Mouse (Mus musculus) heart, postnatal 0 days (tissue): ENCODE data around the gene Arhgef17. TPM values are rescaled to one million over a fixed set of nuclear protein-coding genes. Genes with fewer than 3 reads are reported as not detected.

ENCODE experiments used
- ATAC-seq: fragments of 200-750 bp; cut with Nextera tagmentation; 2 replicates; pipeline ENCODE4 v1.8.0; 2017; ENCODE audit warnings: low read depth, moderate number of reproducible peaks, moderate library complexity; ENCODE audit not compliant: insufficient read depth
- DNase-seq: peaks from one replicate; pipeline ENCODE4 v3.0.0-alpha.2; 2016; ENCODE audit warnings: low spot score
- H3K27ac ChIP-seq: fragments of 300-500 bp; sonication (generic); 2 replicates; pipeline ENCODE4 v1.5.1; 2014; ENCODE audit warnings: low read depth, mild to moderate bottlenecking
- H3K27me3 ChIP-seq: fragments of 300-500 bp; sonication (generic); 2 replicates; pipeline ENCODE4 v1.6.1; 2014; ENCODE audit warnings: low read length, mixed read lengths; ENCODE audit not compliant: control insufficient read depth, insufficient read depth
- H3K36me3 ChIP-seq: fragments of 300-500 bp; sonication (generic); replicated peaks from 2 replicates; pipeline ENCODE4 v1.6.1; 2014; ENCODE audit warnings: low read length, mixed read lengths; ENCODE audit not compliant: control insufficient read depth, insufficient read depth
- H3K4me1 ChIP-seq: fragments of 300-500 bp; sonication (generic); 2 replicates; pipeline ENCODE4 v1.6.1; 2014; ENCODE audit warnings: antibody characterized with exemption; ENCODE audit not compliant: control insufficient read depth, insufficient read depth
- H3K4me2 ChIP-seq: fragments of 300-500 bp; sonication (generic); 2 replicates; pipeline ENCODE4 v1.6.1; 2014; ENCODE audit warnings: low read depth, mild to moderate bottlenecking, low read length, moderate library complexity
- H3K4me3 ChIP-seq: fragments of 300-500 bp; sonication (generic); 2 replicates; pipeline ENCODE4 v1.5.1; 2014; ENCODE audit warnings: low read depth, low read length
- H3K9ac ChIP-seq: fragments of 300-500 bp; sonication (generic); replicated peaks from 2 replicates; pipeline ENCODE4 v1.6.1; 2014; ENCODE audit warnings: low read depth, low read length, mixed read lengths
- H3K9me3 ChIP-seq: fragments of 300-500 bp; sonication (generic); replicated peaks from 2 replicates; pipeline ENCODE4 v1.6.1; 2016; ENCODE audit warnings: low read length; ENCODE audit not compliant: control insufficient read depth
- CTCF ChIP-seq: IDR thresholded peaks from 2 replicates; pipeline ENCODE4 v1.5.1; 2016; ENCODE audit warnings: antibody characterized with exemption, control low read depth, low read depth
- EP300 ChIP-seq: IDR thresholded peaks from 2 replicates; pipeline ENCODE4 v1.6.1; 2016; ENCODE audit warnings: antibody characterized with exemption, low read depth
- WGBS: fragments of 180-500 bp; shearing (Covaris S2); extraction: QIAGEN DNeasy Blood & Tissue Kit; methylation state at CpG from one replicate; pipeline ENCODE4 v1.1.7; 2014; 5-methylcytosine and 5-hydroxymethylcytosine counted together
- polyA plus RNA-seq: library from polyadenylated mRNA; unstranded; fragments of >200 nt; fragmentation: Nextera tagmentation; extraction: Ambion mirVana; gene quantifications from 2 replicates; pipeline ENCODE4 v1.2.1, GENCODE M21; 2015
- total RNA-seq: library from RNA; depleted of rRNA; stranded (reverse); fragments of >200 nt; gene quantifications from 2 replicates; pipeline ENCODE4 v1.2.3, GENCODE M21; 2014; ENCODE audit warnings: low replicate concordance

Gene Arhgef17
- total and polyA plus RNA-seq, 2 experiments from 2014 or later = 2.8 to 28.4 TPM

GRCm38 (mm10) chr7:100875822-100876221, 56.1 kb downstream of the Arhgef17 start:
- H3K4me3 ChIP-seq = no peak overlapping the region
- H3K36me3 ChIP-seq = peaks cover 64% of the 10 kb centered on the region
- no peaks in the 10 kb centered on the region for H3K9me3 ChIP-seq
- H3K4me1 ChIP-seq = peaks cover 5% of the 10 kb centered on the region; the same call in 1 of the 2 replicates
- WGBS = 56% methylated on average over 1 of the region's 1 CpGs
- H3K9ac ChIP-seq = no peak overlapping the region
- no peaks in the 10 kb centered on the region for H3K27me3 ChIP-seq
- no peak for ATAC-seq
- no peak for TF ChIP-seq EP300
- no peak for TF ChIP-seq CTCF
- DNase-seq = peak; percentile 49
- H3K27ac ChIP-seq = peak overlapping the region; percentile 69
- H3K4me2 ChIP-seq = no peak overlapping the region

- peaks cover 42% of the 10 kb centered on the region for H3K36me3 ChIP-seq
- 85% methylated on average over 13 of the region's 13 CpGs for WGBS
- H3K27me3 ChIP-seq = no peaks in the 10 kb centered on the region
- H3K4me2 ChIP-seq = no peak overlapping the region
- H3K4me3 ChIP-seq = no peak overlapping the region
- no peak overlapping the region for H3K27ac ChIP-seq
- TF ChIP-seq CTCF = no peak
- TF ChIP-seq EP300 = no peak
- no peak overlapping the region for H3K9ac ChIP-seq
- ATAC-seq (no peak), DNase-seq (no peak)
- peaks cover 5% of the 10 kb centered on the region; the same call in 1 of the 2 replicates for H3K4me1 ChIP-seq
- H3K9me3 ChIP-seq = no peaks in the 10 kb centered on the region
These were observed 58.7 kb downstream of the Arhgef17 start for GRCm38 (mm10) chr7:100873197-100873596.

- peaks cover 30% of the 10 kb centered on the region for H3K36me3 ChIP-seq
- H3K27ac ChIP-seq = no peak overlapping the region
- ATAC-seq (no peak), DNase-seq (no peak)
- H3K9ac ChIP-seq = no peak overlapping the region
- WGBS = 46% methylated on average over 5 of the region's 5 CpGs
- H3K4me3 ChIP-seq = no peak overlapping the region
- H3K4me2 ChIP-seq = no peak overlapping the region
- H3K4me1 ChIP-seq = peaks cover 5% of the 10 kb centered on the region; the same call in 1 of the 2 replicates
- no peaks in the 10 kb centered on the region for H3K27me3 ChIP-seq
- no peak for TF ChIP-seq EP300
- TF ChIP-seq CTCF = no peak
- no peaks in the 10 kb centered on the region for H3K9me3 ChIP-seq
These were observed 60.0 kb downstream of the Arhgef17 start for GRCm38 (mm10) chr7:100871892-100872291.

- 84% methylated on average over 4 of the region's 4 CpGs for WGBS
- Histone ChIP-seq H3K4me3 (no peak overlapping the region), H3K27ac (no peak overlapping the region), H3K36me3 (peaks cover 27% of the 10 kb centered on the region), H3K9me3 (no peaks in the 10 kb centered on the region), H3K27me3 (no peaks in the 10 kb centered on the region), H3K4me1 (peaks cover 4% of the 10 kb centered on the region; the same call in 1 of the 2 replicates), H3K9ac (no peak overlapping the region), H3K4me2 (no peak overlapping the region)
- no peak for ATAC-seq
- no peak for DNase-seq
- no peak for TF ChIP-seq CTCF
- no peak for TF ChIP-seq EP300
These were observed 60.6 kb downstream of the Arhgef17 start for GRCm38 (mm10) chr7:100871355-100871754.

GRCm38 (mm10) chr7:100869877-100870629, 61.9 kb downstream of the Arhgef17 start:
- ATAC-seq (no peak), DNase-seq (no peak)
- H3K9me3 ChIP-seq = no peaks in the 10 kb centered on the region
- 84% methylated on average over 8 of the region's 8 CpGs for WGBS
- TF ChIP-seq CTCF (no peak), EP300 (no peak)
- no peaks in the 10 kb centered on the region for H3K27me3 ChIP-seq
- peaks cover 25% of the 10 kb centered on the region for H3K36me3 ChIP-seq
- no peaks in the 10 kb centered on the region; the same call in 1 of the 2 replicates for H3K4me1 ChIP-seq
- no peak overlapping the region for H3K4me3 ChIP-seq
- no peak overlapping the region for H3K27ac ChIP-seq
- H3K4me2 ChIP-seq = no peak overlapping the region
- H3K9ac ChIP-seq = no peak overlapping the region
